Mouse (Mus musculus) ES-Bruce4 (cell line): ENCODE results near the gene Cd55b.

Experiments
- CTCF ChIP-seq: IDR thresholded peaks from one replicate; pipeline ENCODE4 v1.8.1; 2011; ENCODE audit warnings: low read depth, low read length
- EP300 ChIP-seq: IDR thresholded peaks from 2 replicates; pipeline ENCODE4 v1.6.1; 2011; ENCODE audit warnings: low read depth, low read length; ENCODE audit not compliant: insufficient read depth
- POLR2A ChIP-seq: IDR thresholded peaks from one replicate; pipeline ENCODE4 v1.8.1; 2011; ENCODE audit warnings: low read length; ENCODE audit not compliant: insufficient read depth

DNA sequence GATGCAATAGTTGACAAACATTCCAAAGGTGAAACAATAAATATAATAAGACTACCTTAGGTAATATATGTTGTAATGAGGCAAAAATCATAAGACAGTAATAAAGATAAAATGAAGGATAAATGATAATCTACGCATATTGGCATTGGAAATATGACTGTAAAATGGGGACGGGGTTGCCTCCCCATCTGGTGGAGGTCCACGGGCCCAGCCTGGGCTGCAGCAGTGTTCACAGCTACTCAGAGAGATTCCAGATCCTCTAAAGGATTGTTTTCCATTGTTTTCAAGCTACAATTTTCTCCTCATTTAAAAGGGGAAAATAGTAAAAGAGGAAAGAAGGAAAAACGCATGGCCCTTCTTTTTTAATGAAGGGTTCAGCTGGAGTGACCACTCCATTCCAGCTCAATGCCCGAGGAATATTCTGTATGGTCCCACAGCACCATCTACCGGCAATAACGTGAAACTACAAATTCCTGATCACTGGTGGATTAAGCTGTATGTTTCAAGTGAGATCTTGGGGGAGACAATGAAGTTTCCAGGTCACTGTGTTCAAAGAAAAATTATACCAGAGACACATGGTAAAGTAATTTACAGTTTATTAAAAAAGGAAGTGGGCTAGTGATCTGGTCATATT is 50.8 kb downstream of the Cd55b start:
- peak; percentile 2 for TF ChIP-seq CTCF
- no peak for TF ChIP-seq POLR2A
- no peak for TF ChIP-seq EP300
